Mouse (Mus musculus) right cerebral cortex, adult 2 months (tissue): Measurements from ENCODE around the gene Polk.
A peak's percentile ranks its signal among the peaks of the same experiment; 100 is the strongest.

Source experiments
- DNase-seq, 2 experiments: peaks; one replicate each; pipeline ENCODE4 v3.0.0; 2021 to 2022; ENCODE audit warnings: low spot score in 2 of 2

Polk gene

GRCm38 (mm10) chr13:96542081-96542889, at the start of gene Polk, which contains the start of gene Col4a3bp:
Gene Polk (minus strand): TSS chr13:96542579.
Gene Col4a3bp (plus strand): TSS chr13:96542618.
- peak; percentile 97 to 98 for DNase-seq

GRCm38 (mm10) chr13:96588642-96589041, 46.3 kb upstream of the Polk start:
- no peak for DNase-seq

- DNase-seq, result no peak
Measured at GRCm38 (mm10) chr13:96586540-96586939, 44.2 kb upstream of the Polk start.

- no peak for DNase-seq
Measured at GRCm38 (mm10) chr13:96584201-96584600, 41.8 kb upstream of the Polk start.

- DNase-seq, result no peak
Measured at GRCm38 (mm10) chr13:96579979-96580378, 37.6 kb upstream of the Polk start.

- DNase-seq, result no peak
Measured at GRCm38 (mm10) chr13:96579104-96579503, 36.7 kb upstream of the Polk start.

GRCm38 (mm10) chr13:96574170-96574569, 31.8 kb upstream of the Polk start:
- DNase-seq, result no peak

GRCm38 (mm10) chr13:96571016-96571361, 28.6 kb upstream of the Polk start:
- no peak for DNase-seq

- no peak for DNase-seq
Measured at GRCm38 (mm10) chr13:96570313-96571015, 28.1 kb upstream of the Polk start.

- no peak for DNase-seq
Measured at GRCm38 (mm10) chr13:96567977-96568376, 25.6 kb upstream of the Polk start.

- DNase-seq, result no peak
Measured at GRCm38 (mm10) chr13:96555099-96555498, 12.7 kb upstream of the Polk start.

GRCm38 (mm10) chr13:96547941-96548340, 5.6 kb upstream of the Polk start:
- DNase-seq, result no peak

- DNase-seq, result no peak
Measured at GRCm38 (mm10) chr13:96547250-96547649, 4.9 kb upstream of the Polk start.

GRCm38 (mm10) chr13:96544506-96544905, 2.1 kb upstream of the Polk start:
- no peak for DNase-seq

GRCm38 (mm10) chr13:96542901-96543891, 817 bp upstream of the Polk start:
- DNase-seq, result peak in 1 of 2 experiments; percentile 49

GRCm38 (mm10) chr13:96541381-96541780, 998 bp downstream of the Polk start:
- no peak for DNase-seq

GRCm38 (mm10) chr13:96538103-96538502, 4.3 kb downstream of the Polk start:
- DNase-seq, result no peak

- no peak for DNase-seq
Measured at GRCm38 (mm10) chr13:96536821-96537572, 5.4 kb downstream of the Polk start.

GRCm38 (mm10) chr13:96533742-96534141, 8.6 kb downstream of the Polk start:
- DNase-seq, result no peak

- no peak for DNase-seq
Measured at GRCm38 (mm10) chr13:96532176-96532575, 10.2 kb downstream of the Polk start.

GRCm38 (mm10) chr13:96530064-96530463, 12.3 kb downstream of the Polk start:
- no peak for DNase-seq
